Mouse (Mus musculus) skeletal muscle tissue, postnatal 0 days (tissue): Measurements from ENCODE around the gene Pex14. TPM values are rescaled to one million over a fixed set of nuclear protein-coding genes. Genes with fewer than 3 reads are reported as not detected.

Source experiments
- polyA plus RNA-seq: library from polyadenylated mRNA; unstranded; fragments of >200 nt; fragmentation: Nextera tagmentation; extraction: Ambion mirVana; gene quantifications from 2 replicates; pipeline ENCODE4 v1.2.1, GENCODE M21; 2015

The Pex14 gene
- 35.6 and 42.6 TPM in 2 replicates for polyA plus RNA-seq

GRCm38 (mm10) chr4:149099369-149100017 lies at the start of gene Pex14:
Gene Pex14, minus strand, starts transcription at chr4:149099876.

GRCm38 (mm10) chr4:149136982-149137770 lies 37.5 kb upstream of the Pex14 start, which contains the start of gene Cenps:
Gene Cenps, minus strand, starts transcription at chr4:149137629.

DNA sequence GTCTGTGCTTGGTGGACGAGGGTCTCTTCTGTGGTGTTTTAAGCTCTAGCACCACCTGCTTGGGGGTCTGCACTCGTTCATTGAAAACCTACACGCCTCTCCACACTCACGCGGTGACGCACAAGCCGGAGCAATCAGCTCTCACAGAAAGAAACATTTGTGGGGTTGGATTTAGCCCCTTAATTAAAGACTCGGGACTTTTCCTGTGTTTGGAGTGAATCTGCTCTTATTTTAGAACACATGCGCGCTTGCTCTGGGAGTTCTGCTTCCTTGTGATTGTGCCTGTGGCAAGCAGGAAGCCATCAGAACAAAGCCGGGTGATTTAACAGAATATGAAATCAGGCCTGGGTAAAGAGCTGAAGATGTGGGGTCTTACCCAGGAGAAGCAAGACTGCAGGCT lies 27.0 kb upstream of the Pex14 start, which contains the start of gene Cort:
Cort (minus strand) TSS at position 101 of the 400 bp plus-strand sequence.

DNA sequence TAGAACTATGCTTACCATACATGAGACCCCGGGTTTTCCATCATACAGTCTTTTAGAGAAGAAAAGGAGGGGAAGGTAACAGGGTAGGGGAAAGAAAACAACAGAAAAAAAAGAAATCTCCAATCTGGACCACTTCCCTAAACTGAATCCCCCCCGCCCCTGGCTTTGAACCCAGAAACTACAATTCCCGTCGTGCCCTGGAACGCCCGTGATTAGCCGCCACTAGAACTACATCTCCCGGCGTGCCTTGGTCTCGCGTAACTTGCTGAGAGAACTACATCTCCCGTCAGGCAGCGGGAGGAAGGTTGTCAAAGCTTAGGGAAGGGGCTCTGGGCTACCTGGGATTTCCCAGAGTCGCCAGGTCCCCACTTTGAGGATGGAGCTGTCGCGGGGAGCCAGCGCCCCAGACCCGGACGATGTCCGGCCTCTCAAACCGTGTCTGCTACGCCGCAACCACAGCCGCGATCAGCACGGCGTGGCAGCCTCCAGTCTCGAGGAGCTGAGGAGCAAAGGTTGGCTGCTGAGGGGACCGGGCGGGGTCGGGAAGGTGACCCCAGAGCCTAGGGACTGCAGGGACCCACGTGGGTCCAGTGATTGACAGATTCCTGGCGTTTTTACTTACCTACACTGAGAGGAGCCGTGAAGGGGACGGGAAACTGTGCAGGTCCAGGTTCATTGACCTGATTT lies 4.3 kb upstream of the Pex14 start, which contains the start of gene Dffa:
Dffa (plus strand) TSS at position 272 of the 687 bp plus-strand sequence.

Other genes starting within 250 kb of the Pex14 start
- gene Dffa, start 4.3 kb upstream of the Pex14 start, polyA plus RNA-seq: 30.7 and 31.9 TPM in 2 replicates
- gene Cort, start 26.9 kb upstream of the Pex14 start, polyA plus RNA-seq: 0.21 TPM in 1 of 2 replicates, not detected in the other
- gene Cenps, start 37.8 kb upstream of the Pex14 start, polyA plus RNA-seq: 6.0 and 7.7 TPM in 2 replicates
- 33.4 and 54.7 TPM in 2 replicates for gene Pgd, start 66.9 kb upstream of the Pex14 start, polyA plus RNA-seq
- gene Kif1b, start 207.8 kb upstream of the Pex14 start, polyA plus RNA-seq: 105 and 122 TPM in 2 replicates